Mouse (Mus musculus): ENCODE results near the gene Enpep.

Gene Enpep

GRCm38 (mm10) chr3:129238664-129239258 lies 93.8 kb downstream of the Enpep start:
- no peak for DNase-seq (ENCODE audit: low spot score in 2 of 2)

GRCm38 (mm10) chr3:129238010-129238409 lies 94.5 kb downstream of the Enpep start:
- no peak for DNase-seq (ENCODE audit: low spot score in 2 of 2)

GRCm38 (mm10) chr3:129227331-129227730 lies 105.2 kb downstream of the Enpep start:
- no peak for DNase-seq (ENCODE audit: low spot score in 2 of 2)

- no peak for DNase-seq (ENCODE audit: low spot score in 2 of 2)
Measured at GRCm38 (mm10) chr3:129226681-129227080, 105.8 kb downstream of the Enpep start.

- no peak for DNase-seq (ENCODE audit: low spot score in 2 of 2)
Measured at GRCm38 (mm10) chr3:129225577-129226289, 106.8 kb downstream of the Enpep start.

- DNase-seq (ENCODE audit: low spot score in 2 of 2), result no peak
Measured at GRCm38 (mm10) chr3:129224806-129225576, 107.5 kb downstream of the Enpep start.

- DNase-seq (ENCODE audit: low spot score in 2 of 2), result no peak
Measured at GRCm38 (mm10) chr3:129223964-129224805, 108.3 kb downstream of the Enpep start.

GRCm38 (mm10) chr3:129223401-129223800 lies 109.1 kb downstream of the Enpep start:
- no peak for DNase-seq (ENCODE audit: low spot score in 2 of 2)

GRCm38 (mm10) chr3:129222448-129223290 lies 109.9 kb downstream of the Enpep start:
- DNase-seq (ENCODE audit: low spot score in 2 of 2), result no peak

- no peak for DNase-seq (ENCODE audit: low spot score in 2 of 2)
Measured at GRCm38 (mm10) chr3:129221380-129222260, 110.9 kb downstream of the Enpep start.

GRCm38 (mm10) chr3:129220681-129221379 lies 111.7 kb downstream of the Enpep start:
- no peak for DNase-seq (ENCODE audit: low spot score in 2 of 2)

- DNase-seq (ENCODE audit: low spot score in 2 of 2), result no peak
Measured at GRCm38 (mm10) chr3:129220086-129220670, 112.3 kb downstream of the Enpep start.
